Mouse (Mus musculus): ENCODE data around the gene Spata2l. TPM values are rescaled to one million over a fixed set of nuclear protein-coding genes. Genes with fewer than 3 reads are reported as not detected.
"Not testable (repeated sequence)": the region's sequence is repeated elsewhere in the genome, so short reads cannot be mapped to it uniquely, and the experiment has no call there.

Spata2l gene
- polyA plus RNA-seq, 1 experiment from 2014 or later, result 1.2 TPM

- Histone ChIP-seq H3K4me1 (ENCODE audit: control insufficient read depth, insufficient read depth, low read length) (no peaks in the 10 kb centered on the region), H3K4me2 (ENCODE audit: low read depth, severe bottlenecking) (no peak overlapping the region), H3K4me3 (ENCODE audit: low read depth, low read length) (no peak overlapping the region), H3K9ac (ENCODE audit: low read length) (no peak overlapping the region), H3K27me3 (ENCODE audit: control insufficient read depth, insufficient read depth, low read length) (no peaks in the 10 kb centered on the region), H3K9me3 (ENCODE audit: control insufficient read depth, low read length) (no peaks in the 10 kb centered on the region), H3K36me3 (ENCODE audit: control insufficient read depth, insufficient read depth, low read length) (peaks cover 5% of the 10 kb centered on the region; the same call in 1 of the 2 replicates), H3K27ac (replicated peaks; ENCODE audit: low read depth, low read length) (no peak overlapping the region)
- WGBS, result 88% methylated on average over 3 of the region's 3 CpGs
- no peak for ATAC-seq (ENCODE audit: insufficient number of reproducible peaks, low FRiP score, low TSS enrichment, low read depth)
- DNase-seq (ENCODE audit: low spot score), result no peak
Observed at GRCm38 (mm10) chr8:123203571-123203970, 32.5 kb downstream of the Spata2l start.

GRCm38 (mm10) chr8:123202288-123202687, 33.7 kb downstream of the Spata2l start:
- H3K36me3 ChIP-seq (ENCODE audit: control insufficient read depth, insufficient read depth, low read length), result peaks cover 2% of the 10 kb centered on the region; the same call in 1 of the 2 replicates
- H3K27ac ChIP-seq (replicated peaks; ENCODE audit: low read depth, low read length), result no peak overlapping the region
- ATAC-seq (ENCODE audit: insufficient number of reproducible peaks, low FRiP score, low TSS enrichment, low read depth), result 0 out of 2 replicates have a peak, but pooled peaks have one; percentile 11
- H3K27me3 ChIP-seq (ENCODE audit: control insufficient read depth, insufficient read depth, low read length), result no peaks in the 10 kb centered on the region
- no peaks in the 10 kb centered on the region for H3K9me3 ChIP-seq (ENCODE audit: control insufficient read depth, low read length)
- H3K4me2 ChIP-seq (ENCODE audit: low read depth, severe bottlenecking), result no peak overlapping the region
- DNase-seq (ENCODE audit: low spot score), result peak; percentile 92
- H3K4me3 ChIP-seq (ENCODE audit: low read depth, low read length), result no peak overlapping the region
- 35% methylated on average over 5 of the region's 5 CpGs for WGBS
- no peak overlapping the region for H3K9ac ChIP-seq (ENCODE audit: low read length)
- H3K4me1 ChIP-seq (ENCODE audit: control insufficient read depth, insufficient read depth, low read length), result no peaks in the 10 kb centered on the region

GRCm38 (mm10) chr8:123199864-123200263, 36.2 kb downstream of the Spata2l start:
- H3K9me3 ChIP-seq (ENCODE audit: control insufficient read depth, low read length), result no peaks in the 10 kb centered on the region
- no peak overlapping the region for H3K4me3 ChIP-seq (ENCODE audit: low read depth, low read length)
- ATAC-seq (ENCODE audit: insufficient number of reproducible peaks, low FRiP score, low TSS enrichment, low read depth) (no peak), DNase-seq (ENCODE audit: low spot score) (no peak)
- no peak overlapping the region for H3K9ac ChIP-seq (ENCODE audit: low read length)
- no peak overlapping the region for H3K27ac ChIP-seq (replicated peaks; ENCODE audit: low read depth, low read length)
- WGBS, result 73% methylated on average over 14 of the region's 14 CpGs
- H3K27me3 ChIP-seq (ENCODE audit: control insufficient read depth, insufficient read depth, low read length), result no peaks in the 10 kb centered on the region
- H3K36me3 ChIP-seq (ENCODE audit: control insufficient read depth, insufficient read depth, low read length), result no peaks in the 10 kb centered on the region
- H3K4me2 ChIP-seq (ENCODE audit: low read depth, severe bottlenecking), result no peak overlapping the region
- H3K4me1 ChIP-seq (ENCODE audit: control insufficient read depth, insufficient read depth, low read length), result no peaks in the 10 kb centered on the region

GRCm38 (mm10) chr8:123197016-123197415, 39.0 kb downstream of the Spata2l start:
- not testable (repeated sequence) for H3K4me1 ChIP-seq (ENCODE audit: control insufficient read depth, insufficient read depth, low read length); H3K36me3 ChIP-seq (ENCODE audit: control insufficient read depth, insufficient read depth, low read length); H3K9ac ChIP-seq (ENCODE audit: low read length); H3K27me3 ChIP-seq (ENCODE audit: control insufficient read depth, insufficient read depth, low read length); H3K4me2 ChIP-seq (ENCODE audit: low read depth, severe bottlenecking); ATAC-seq (ENCODE audit: insufficient number of reproducible peaks, low FRiP score, low TSS enrichment, low read depth); DNase-seq (ENCODE audit: low spot score); H3K27ac ChIP-seq (replicated peaks; ENCODE audit: low read depth, low read length); H3K4me3 ChIP-seq (ENCODE audit: low read depth, low read length); H3K9me3 ChIP-seq (ENCODE audit: control insufficient read depth, low read length)
- 75% methylated on average over 5 of the region's 5 CpGs for WGBS

GRCm38 (mm10) chr8:123193771-123194170, 42.3 kb downstream of the Spata2l start:
- 88% methylated on average over 9 of the region's 9 CpGs for WGBS

GRCm38 (mm10) chr8:123191908-123192307, 44.1 kb downstream of the Spata2l start:
- Histone ChIP-seq H3K36me3 (ENCODE audit: control insufficient read depth, insufficient read depth, low read length) (no peaks in the 10 kb centered on the region), H3K9ac (ENCODE audit: low read length) (no peak overlapping the region), H3K27me3 (ENCODE audit: control insufficient read depth, insufficient read depth, low read length) (no peaks in the 10 kb centered on the region), H3K27ac (replicated peaks; ENCODE audit: low read depth, low read length) (no peak overlapping the region), H3K4me2 (ENCODE audit: low read depth, severe bottlenecking) (no peak overlapping the region), H3K4me3 (ENCODE audit: low read depth, low read length) (no peak overlapping the region), H3K9me3 (ENCODE audit: control insufficient read depth, low read length) (no peaks in the 10 kb centered on the region), H3K4me1 (ENCODE audit: control insufficient read depth, insufficient read depth, low read length) (peaks cover 5% of the 10 kb centered on the region)
- ATAC-seq (ENCODE audit: insufficient number of reproducible peaks, low FRiP score, low TSS enrichment, low read depth), result no peak
- WGBS, result 58% methylated on average over 8 of the region's 8 CpGs
- DNase-seq (ENCODE audit: low spot score), result no peak

More at GRCm38 (mm10) chr8:123193771-123194170, 42.3 kb downstream of the Spata2l start:
- Histone ChIP-seq H3K4me2 (ENCODE audit: low read depth, severe bottlenecking) (no peak overlapping the region), H3K4me1 (ENCODE audit: control insufficient read depth, insufficient read depth, low read length) (peaks cover 3% of the 10 kb centered on the region; the same call in 1 of the 2 replicates), H3K4me3 (ENCODE audit: low read depth, low read length) (no peak overlapping the region), H3K9ac (ENCODE audit: low read length) (no peak overlapping the region), H3K9me3 (ENCODE audit: control insufficient read depth, low read length) (no peaks in the 10 kb centered on the region), H3K27ac (replicated peaks; ENCODE audit: low read depth, low read length) (no peak overlapping the region), H3K36me3 (ENCODE audit: control insufficient read depth, insufficient read depth, low read length) (no peaks in the 10 kb centered on the region), H3K27me3 (ENCODE audit: control insufficient read depth, insufficient read depth, low read length) (no peaks in the 10 kb centered on the region)
- DNase-seq (ENCODE audit: low spot score) (no peak), ATAC-seq (ENCODE audit: insufficient number of reproducible peaks, low FRiP score, low TSS enrichment, low read depth) (no peak)

GRCm38 (mm10) chr8:123190678-123191077, 45.4 kb downstream of the Spata2l start:
- Histone ChIP-seq H3K27me3 (ENCODE audit: control insufficient read depth, insufficient read depth, low read length) (no peaks in the 10 kb centered on the region), H3K4me1 (ENCODE audit: control insufficient read depth, insufficient read depth, low read length) (peaks cover 17% of the 10 kb centered on the region), H3K9ac (ENCODE audit: low read length) (no peak overlapping the region), H3K27ac (replicated peaks; ENCODE audit: low read depth, low read length) (no peak overlapping the region), H3K9me3 (ENCODE audit: control insufficient read depth, low read length) (no peaks in the 10 kb centered on the region), H3K36me3 (ENCODE audit: control insufficient read depth, insufficient read depth, low read length) (no peaks in the 10 kb centered on the region), H3K4me3 (ENCODE audit: low read depth, low read length) (no peak overlapping the region), H3K4me2 (ENCODE audit: low read depth, severe bottlenecking) (no peak overlapping the region)
- ATAC-seq (ENCODE audit: insufficient number of reproducible peaks, low FRiP score, low TSS enrichment, low read depth), result no peak
- peak; percentile 86 for DNase-seq (ENCODE audit: low spot score)
- WGBS, result 4% methylated on average over 9 of the region's 9 CpGs

- Histone ChIP-seq H3K4me3 (ENCODE audit: low read depth, low read length) (no peak overlapping the region), H3K9me3 (ENCODE audit: control insufficient read depth, low read length) (no peaks in the 10 kb centered on the region), H3K4me1 (ENCODE audit: control insufficient read depth, insufficient read depth, low read length) (peaks cover 24% of the 10 kb centered on the region), H3K36me3 (ENCODE audit: control insufficient read depth, insufficient read depth, low read length) (no peaks in the 10 kb centered on the region), H3K9ac (ENCODE audit: low read length) (no peak overlapping the region), H3K27ac (replicated peaks; ENCODE audit: low read depth, low read length) (no peak overlapping the region), H3K4me2 (ENCODE audit: low read depth, severe bottlenecking) (no peak overlapping the region), H3K27me3 (ENCODE audit: control insufficient read depth, insufficient read depth, low read length) (no peaks in the 10 kb centered on the region)
- DNase-seq (ENCODE audit: low spot score) (no peak), ATAC-seq (ENCODE audit: insufficient number of reproducible peaks, low FRiP score, low TSS enrichment, low read depth) (no peak)
- 90% methylated on average over 7 of the region's 7 CpGs for WGBS
Observed at GRCm38 (mm10) chr8:123188841-123189240, 47.2 kb downstream of the Spata2l start.

GRCm38 (mm10) chr8:123188006-123188405, 48.0 kb downstream of the Spata2l start:
- 97% methylated on average over 2 of the region's 2 CpGs for WGBS
- Histone ChIP-seq H3K4me1 (ENCODE audit: control insufficient read depth, insufficient read depth, low read length) (peaks cover 24% of the 10 kb centered on the region), H3K9me3 (ENCODE audit: control insufficient read depth, low read length) (no peaks in the 10 kb centered on the region), H3K27ac (replicated peaks; ENCODE audit: low read depth, low read length) (no peak overlapping the region), H3K4me3 (ENCODE audit: low read depth, low read length) (no peak overlapping the region), H3K9ac (ENCODE audit: low read length) (no peak overlapping the region), H3K36me3 (ENCODE audit: control insufficient read depth, insufficient read depth, low read length) (no peaks in the 10 kb centered on the region), H3K27me3 (ENCODE audit: control insufficient read depth, insufficient read depth, low read length) (no peaks in the 10 kb centered on the region), H3K4me2 (ENCODE audit: low read depth, severe bottlenecking) (no peak overlapping the region)
- DNase-seq (ENCODE audit: low spot score) (no peak), ATAC-seq (ENCODE audit: insufficient number of reproducible peaks, low FRiP score, low TSS enrichment, low read depth) (no peak)

Data from limb, embryonic 11.5 days (tissue).